Mouse (Mus musculus): ENCODE results near the gene Ncoa6.

- TF ChIP-seq CTCF (IDR thresholded peaks at IDR 0.05; ENCODE audit: low read depth) (no peak), EP300 (optimal IDR thresholded peaks at IDR 0.05) (no peak)
Measured at GRCm38 (mm10) chr2:155400276-155400675, 73.4 kb downstream of the Ncoa6 start.

Measured in stomach, postnatal 0 days (tissue).